In the genomic region with DNA sequence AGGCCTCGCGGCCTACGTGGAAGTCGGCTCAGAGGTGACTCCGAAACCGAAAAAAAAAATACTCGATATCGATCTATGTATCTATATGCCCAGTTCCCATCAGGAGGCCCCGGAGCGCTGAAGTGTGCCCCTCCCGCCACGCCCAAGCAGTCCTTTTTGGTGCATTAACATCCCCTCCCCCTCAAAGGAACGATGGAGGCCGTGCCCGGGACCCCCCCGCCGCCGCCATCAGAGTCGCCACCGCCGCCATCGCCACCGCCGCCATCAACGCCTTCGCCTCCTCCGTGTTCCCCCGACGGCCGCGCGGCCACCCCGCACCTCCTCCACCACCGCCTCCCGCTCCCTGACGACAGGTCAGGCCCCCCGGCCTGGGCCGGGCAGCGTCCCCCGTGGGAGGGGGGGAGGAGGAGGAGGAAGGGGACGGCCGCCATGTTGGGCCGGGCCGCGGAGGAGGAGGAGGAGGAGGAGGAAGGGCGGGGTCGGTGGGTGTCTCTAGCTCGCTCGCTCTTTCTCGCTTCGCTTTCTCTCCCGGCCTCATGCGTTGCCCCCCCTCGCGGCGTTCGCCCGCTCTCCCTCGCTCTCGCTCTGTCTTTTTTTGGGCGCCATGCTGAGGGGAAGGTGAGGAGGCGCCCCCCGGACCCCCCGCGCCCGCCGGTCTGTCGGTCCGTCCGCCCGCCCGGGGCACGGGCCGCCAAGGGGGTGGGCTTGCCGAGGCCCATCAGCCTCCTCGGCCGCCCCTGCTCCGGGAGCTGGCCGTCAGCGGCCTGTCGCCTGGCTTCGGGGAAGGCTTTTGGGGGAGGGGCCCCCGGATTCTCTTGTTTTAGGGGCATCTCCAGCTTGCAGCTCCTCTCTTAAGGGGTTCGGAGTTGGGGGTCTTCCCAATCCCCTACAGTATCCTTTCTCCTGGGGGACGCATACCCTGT, we compare ENCODE assay signal across 8 mouse cellular contexts. TPM values are rescaled to one million over a fixed set of nuclear protein-coding genes. Genes with fewer than 3 reads are reported as not detected.
DNase-seq lines count a peak whose midpoint lies in the region; ATAC-seq lines count a peak whose summit lies in the region.

A gene (plus strand): TSS at position 222 of the 923 bp plus-strand sequence.

- under 1% methylated on average over 64 of the region's 85 CpGs for WGBS in intestine, embryonic 14.5 days

- intact Hi-C loops in left cerebral cortex, postnatal 25 days (cut with DNase I): loop anchor here (2.0 to 5.0 kb wide), 2 partner anchors 214 to 416 kb away; a partner anchor contains a TSS

- 0 out of 2 replicates have a peak, but pooled peaks cover 5% of the 10 kb centered on the region for H3K36me3 ChIP-seq in intestine, embryonic 14.5 days (ENCODE audit: control insufficient read depth, insufficient read depth, low read length)

- H3K27me3 ChIP-seq in intestine, embryonic 14.5 days (replicated peaks; ENCODE audit: control insufficient read depth, insufficient read depth, low read length): no peaks in the 10 kb centered on the region

- no peaks in the 10 kb centered on the region for H3K9me3 ChIP-seq in intestine, embryonic 14.5 days (ENCODE audit: control insufficient read depth, low read length)

- DNase-seq in adrenal gland, adult 2 months: peak; percentile 95
- DNase-seq in embryo, embryonic 11 days: peak; percentile 93
- DNase-seq in gastrocnemius, postnatal 25 days: peak; percentile 94
- peak; percentile 95 for DNase-seq in intestine, embryonic 14.5 days (ENCODE audit: low spot score)
- DNase-seq in left cerebral cortex, postnatal 25 days (ENCODE audit: low spot score in 2 of 2): peak; percentile 84 to 85
- DNase-seq in mesoderm, embryonic 11.5 days (ENCODE audit: low read depth, low spot score): peak; percentile 88
- DNase-seq in right cerebral cortex, postnatal 25 days: peak; percentile 87
- DNase-seq in urinary bladder, postnatal 36 days (ENCODE audit: low spot score in 2 of 2): peak; percentile 88 to 89

- peaks cover 30% of the 10 kb centered on the region for H3K4me1 ChIP-seq in intestine, embryonic 14.5 days (replicated peaks; ENCODE audit: control insufficient read depth, insufficient read depth, low read length)

- H3K27ac ChIP-seq in intestine, embryonic 14.5 days (ENCODE audit: low read depth): peak within 1 kb of the TSS; percentile 100

- peak; percentile 44 for ATAC-seq in intestine, embryonic 14.5 days (replicated peaks; ENCODE audit: low FRiP score, low TSS enrichment, low read depth)

- H3K9ac ChIP-seq in intestine, embryonic 14.5 days (ENCODE audit: low read length): peak within 1 kb of the TSS; percentile 100

- peak within 1 kb of the TSS; percentile 60 for H3K4me3 ChIP-seq in intestine, embryonic 14.5 days (ENCODE audit: low read depth, low read length)

- H3K4me2 ChIP-seq in intestine, embryonic 14.5 days (ENCODE audit: low read length): peak within 1 kb of the TSS; percentile 99

RNA-seq across cellular contexts. Expression of the gene that starts here (rescaled TPM):
- 10 to 100 TPM; 33.0 to 47.7 TPM for total RNA-seq in adrenal gland, adult 2 months (2021)
- 40.7 and 48.8 TPM in 2 replicates for polyA plus RNA-seq in adrenal gland, adult 2 months (2012; rRNA removed)
- total RNA-seq in gastrocnemius, postnatal 25 days (2021): 10 to 100 TPM; 22.4 to 25.6 TPM
- polyA plus RNA-seq in intestine, embryonic 14.5 days (2014; fragmentation: Nextera tagmentation; extraction: Ambion mirVana): 16.4 TPM in 2 replicates
- total RNA-seq in left cerebral cortex, postnatal 25 days (2021): 10 to 100 TPM; 58.6 to 58.8 TPM

Comparison
In these comparisons a context has a peak if more than half of its experiments do, and no peak if none do; other contexts are left out.
1. Peak in every context shown above with its lines: DNase-seq, ATAC-seq, H3K4me3 ChIP-seq and H3K27ac ChIP-seq.